Mouse (Mus musculus): Measurements from ENCODE around the gene Mfsd5. TPM values are rescaled to one million over a fixed set of nuclear protein-coding genes. Genes with fewer than 3 reads are reported as not detected.

The Mfsd5 gene
- total and polyA plus RNA-seq, 3 experiments: 56.3 to 115 (median 83.6) TPM

GRCm38 (mm10) chr15:102238543-102239259 is 40.6 kb upstream of the Mfsd5 start:
- Histone ChIP-seq H3K4me3 (ENCODE audit: control insufficient read depth in 1 of 2, insufficient read depth in 1 of 2, low read depth in 2 of 2, low read length in 2 of 2) (no peak overlapping the region), H3K27ac (ENCODE audit: control insufficient read depth, low read depth, low read length) (no peak overlapping the region), H3K9ac (ENCODE audit: control insufficient read depth, low read depth, low read length, poor library complexity, severe bottlenecking) (no peak overlapping the region), H3K27me3 (ENCODE audit: control insufficient read depth in 1 of 2, insufficient read depth in 2 of 2, low read length in 2 of 2) (no peaks in the 10 kb centered on the region; a peak in 1 of 4 replicates), H3K9me3 (replicated peaks; ENCODE audit: insufficient read depth, low read length) (no peaks in the 10 kb centered on the region), H3K79me2 (ENCODE audit: control insufficient read depth, insufficient read depth, low read length, poor library complexity) (no peaks in the 10 kb centered on the region), H3K36me3 (ENCODE audit: control insufficient read depth in 1 of 2, insufficient read depth in 2 of 2, low read length in 2 of 2) (peaks cover 0 to 2% of the 10 kb centered on the region in 2 experiments; a peak in 2 of 4 replicates), H3K4me1 (ENCODE audit: control insufficient read depth in 1 of 2, insufficient read depth in 2 of 2, low read length in 2 of 2) (peaks cover 0 to 10% of the 10 kb centered on the region in 2 experiments; a peak in 2 of 4 replicates)
- DNase-seq (ENCODE audit: low read depth, low spot score): no peak
- TF ChIP-seq CHD2 (IDR thresholded peaks at IDR 0.05; ENCODE audit: low read length) (no peak), CTCF (IDR thresholded peaks at IDR 0.05 in 2 of 3, conservative IDR thresholded peaks at IDR 0.05 in 1 of 3; ENCODE audit: control insufficient read depth in 1 of 3, insufficient read depth in 1 of 3, low read depth in 2 of 3, low read length in 3 of 3, poor library complexity in 1 of 3, severe bottlenecking in 1 of 3) (no peak), MXI1 (IDR thresholded peaks at IDR 0.05; ENCODE audit: low read depth, low read length) (no peak), ZMIZ1 (IDR thresholded peaks at IDR 0.05; ENCODE audit: low read depth, low read length) (no peak), ZNF384 (IDR thresholded peaks at IDR 0.05; ENCODE audit: low read depth, low read length) (no peak), MAZ (IDR thresholded peaks at IDR 0.05; ENCODE audit: low read depth, low read length) (no peak), ELF1 (IDR thresholded peaks at IDR 0.05; ENCODE audit: low read depth, low read length) (no peak), MAFK (IDR thresholded peaks at IDR 0.05; ENCODE audit: borderline replicate concordance, low read depth, low read length) (no peak), TCF12 (IDR thresholded peaks at IDR 0.05; ENCODE audit: low read depth, low read length) (no peak)

DNA sequence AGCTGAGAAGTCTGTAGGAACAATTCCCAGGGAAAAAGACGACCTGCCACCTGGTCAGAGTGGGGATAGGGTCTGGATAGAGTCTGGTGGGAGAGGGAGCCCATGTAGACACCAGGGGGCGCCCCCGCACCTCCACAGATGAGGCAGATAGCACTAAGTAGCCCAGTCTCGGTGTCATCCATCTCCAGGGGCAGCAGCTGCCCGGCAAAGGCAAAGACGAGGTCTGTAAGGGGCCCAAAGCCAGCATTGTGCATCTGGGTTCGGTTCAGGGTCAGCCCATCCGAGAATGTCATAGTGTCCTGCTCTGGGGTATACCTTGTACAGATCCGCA is 40.0 kb upstream of the Mfsd5 start:
- Histone ChIP-seq H3K27ac (ENCODE audit: control insufficient read depth, low read depth, low read length) (no peak overlapping the region), H3K4me3 (ENCODE audit: control insufficient read depth in 1 of 2, insufficient read depth in 1 of 2, low read depth in 2 of 2, low read length in 2 of 2) (no peak overlapping the region), H3K4me1 (ENCODE audit: control insufficient read depth in 1 of 2, insufficient read depth in 2 of 2, low read length in 2 of 2) (peaks cover 0 to 14% of the 10 kb centered on the region in 2 experiments; a peak in 3 of 4 replicates), H3K9me3 (replicated peaks; ENCODE audit: insufficient read depth, low read length) (no peaks in the 10 kb centered on the region), H3K9ac (ENCODE audit: control insufficient read depth, low read depth, low read length, poor library complexity, severe bottlenecking) (no peak overlapping the region), H3K27me3 (ENCODE audit: control insufficient read depth in 1 of 2, insufficient read depth in 2 of 2, low read length in 2 of 2) (peaks cover 0 to 1% of the 10 kb centered on the region in 2 experiments; a peak in 2 of 4 replicates), H3K79me2 (ENCODE audit: control insufficient read depth, insufficient read depth, low read length, poor library complexity) (no peaks in the 10 kb centered on the region), H3K36me3 (ENCODE audit: control insufficient read depth in 1 of 2, insufficient read depth in 2 of 2, low read length in 2 of 2) (peaks cover 0 to 3% of the 10 kb centered on the region in 2 experiments; a peak in 2 of 4 replicates)
- peak; percentile 81 for DNase-seq (ENCODE audit: low read depth, low spot score)
- TF ChIP-seq POLR2A (IDR thresholded peaks at IDR 0.05; ENCODE audit: control insufficient read depth in 1 of 2, insufficient read depth in 1 of 2, low read depth in 1 of 2, low read length in 2 of 2, poor library complexity in 1 of 2): no peak
- peak; percentile 97 for TF ChIP-seq SMC3 (IDR thresholded peaks at IDR 0.05; ENCODE audit: low read depth, low read length)
- no peak for TF ChIP-seq E2F4 (IDR thresholded peaks at IDR 0.05; ENCODE audit: borderline replicate concordance, low read depth, low read length)
- no peak for TF ChIP-seq ZKSCAN1 (IDR thresholded peaks at IDR 0.05; ENCODE audit: low read depth, low read length)
- TF ChIP-seq RAD21 (IDR thresholded peaks at IDR 0.05; ENCODE audit: low read depth, low read length): peak; percentile 92
- TF ChIP-seq ZMIZ1 (IDR thresholded peaks at IDR 0.05; ENCODE audit: low read depth, low read length): no peak
- TF ChIP-seq ELF1 (IDR thresholded peaks at IDR 0.05; ENCODE audit: low read depth, low read length): 0 out of 2 replicates have a peak, but pooled peaks have one; percentile 12
- TF ChIP-seq CTCF (IDR thresholded peaks at IDR 0.05 in 2 of 3, conservative IDR thresholded peaks at IDR 0.05 in 1 of 3; ENCODE audit: control insufficient read depth in 1 of 3, insufficient read depth in 1 of 3, low read depth in 2 of 3, low read length in 3 of 3, poor library complexity in 1 of 3, severe bottlenecking in 1 of 3): peak; percentile 92 to 98 (median 96)
- peak; percentile 62 for TF ChIP-seq GATA1 (IDR thresholded peaks at IDR 0.05; ENCODE audit: low read depth, low read length)
- no peak for TF ChIP-seq USF2 (IDR thresholded peaks at IDR 0.05; ENCODE audit: borderline replicate concordance in 1 of 2, insufficient read depth in 1 of 2, low read depth in 1 of 2, low read length in 2 of 2)
- no peak for TF ChIP-seq SIN3A (IDR thresholded peaks at IDR 0.05; ENCODE audit: low read length)
- no peak for TF ChIP-seq MAFK (IDR thresholded peaks at IDR 0.05; ENCODE audit: borderline replicate concordance, low read depth, low read length)
- no peak for TF ChIP-seq MYC (IDR thresholded peaks at IDR 0.05; ENCODE audit: low read depth, low read length)
- peak; percentile 94 for TF ChIP-seq ZC3H11A (IDR thresholded peaks at IDR 0.05; ENCODE audit: low read depth, low read length)
- TF ChIP-seq TBP (IDR thresholded peaks at IDR 0.05; ENCODE audit: low read depth, low read length): no peak

Measured in MEL (cell line).